Mouse (Mus musculus): ENCODE data around the gene Doc2b.
"Not testable (repeated sequence)": the region's sequence is repeated elsewhere in the genome, so short reads cannot be mapped to it uniquely, and the experiment has no call there.

Gene Doc2b

GRCm38 (mm10) chr11:75735462-75736252 lies 60.2 kb downstream of the Doc2b start:
- DNase-seq (ENCODE audit: low spot score in 2 of 2), result no peak

DNA sequence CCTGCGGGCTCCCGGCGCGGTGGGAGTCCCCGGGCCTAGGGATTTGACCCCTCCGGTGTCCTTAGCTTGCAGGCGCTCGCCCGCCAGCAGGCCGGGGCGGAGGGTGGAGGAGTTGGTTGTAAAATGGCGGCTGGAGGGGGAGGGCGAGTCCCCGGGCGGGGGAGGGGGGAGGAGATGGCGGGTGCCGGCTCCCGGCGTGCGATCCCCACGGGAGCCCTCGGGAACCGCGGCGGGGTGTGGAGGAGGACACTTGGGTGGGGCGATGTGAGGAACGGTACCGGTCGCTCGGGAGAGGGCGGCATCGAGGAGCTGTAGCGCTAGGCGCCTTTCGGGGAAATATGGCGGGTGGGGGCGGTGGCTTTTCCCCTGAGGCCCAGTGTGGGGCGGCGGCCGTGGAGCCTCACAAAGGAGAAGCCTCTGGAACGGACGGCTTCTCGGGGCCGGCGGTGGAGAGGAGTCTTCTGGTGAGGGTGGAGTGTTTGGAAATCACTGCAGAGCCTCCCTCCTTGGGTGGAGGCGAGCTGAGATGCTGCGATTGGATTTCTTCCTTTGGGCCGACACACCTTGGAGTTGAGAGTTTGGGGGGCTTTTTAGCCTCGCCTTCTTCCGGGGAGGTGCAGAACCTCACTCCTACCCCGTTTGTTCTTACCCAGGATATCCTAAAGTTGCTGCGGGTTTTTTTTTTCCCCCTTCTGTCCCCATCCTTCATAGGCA lies 62.5 kb downstream of the Doc2b start:
- peak in 1 of 2 experiments; percentile 38 for DNase-seq (ENCODE audit: low spot score in 2 of 2)

DNA sequence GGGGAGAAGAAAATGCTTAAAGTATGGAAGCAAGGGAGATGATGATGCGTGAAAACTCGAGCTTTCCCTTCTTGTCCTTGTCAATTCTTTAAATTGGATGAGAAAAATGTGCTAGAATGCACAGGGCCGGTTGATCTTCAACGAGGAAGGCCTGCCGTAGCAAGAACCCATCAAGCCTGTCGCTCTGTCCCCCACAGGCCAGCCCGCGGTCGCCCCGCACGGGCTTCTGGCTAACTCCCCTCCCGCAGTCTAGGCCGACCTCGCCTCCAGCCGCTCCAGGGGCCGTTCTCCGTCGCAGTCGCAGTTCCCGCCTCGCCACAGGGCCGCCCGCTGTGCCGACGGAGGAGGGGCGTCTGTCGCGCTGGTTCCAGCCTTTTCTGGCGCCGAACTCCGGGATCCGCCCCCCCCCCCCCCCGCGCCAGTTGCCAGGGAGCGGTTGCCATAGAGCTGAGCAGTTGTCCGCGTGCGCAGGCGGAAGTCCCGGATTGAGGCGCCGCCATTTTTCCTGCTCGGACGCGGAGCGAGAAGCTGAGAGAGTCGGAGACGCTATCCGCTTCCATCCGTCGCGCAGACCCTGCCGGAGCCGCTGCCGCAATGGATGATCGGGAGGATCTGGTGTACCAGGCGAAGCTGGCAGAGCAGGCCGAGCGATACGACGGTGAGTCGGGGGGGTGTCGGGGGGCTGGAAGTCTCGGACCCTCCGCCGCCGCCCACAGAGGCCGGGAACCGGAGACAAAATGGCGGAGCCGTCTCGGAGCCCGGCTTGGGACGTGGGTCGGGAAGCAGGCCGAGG lies 63.2 kb downstream of the Doc2b start, which contains the start of gene Ywhae:
Gene Ywhae (plus strand): TSS at position 436 of the 793 bp plus-strand sequence.
- DNase-seq (ENCODE audit: low spot score in 2 of 2), result peak; percentile 85 to 90

DNA sequence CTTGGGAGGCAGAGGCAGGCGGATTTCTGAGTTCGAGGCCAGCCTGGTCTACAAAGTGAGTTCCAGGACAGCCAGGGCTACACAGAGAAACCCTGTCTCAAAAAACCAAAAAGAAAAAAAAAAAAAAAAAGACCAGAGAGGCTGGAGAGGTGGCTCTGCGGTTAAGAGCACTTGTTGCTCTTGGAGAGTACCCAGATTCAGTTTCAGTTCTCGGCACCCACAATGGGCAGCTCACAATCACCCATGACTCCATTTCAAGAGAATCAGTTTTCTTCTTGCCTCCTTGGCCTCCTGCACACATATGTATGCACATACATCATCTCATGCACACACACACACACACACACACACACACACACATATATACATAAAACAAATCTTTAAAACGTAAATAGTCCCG lies 68.2 kb downstream of the Doc2b start:
- not testable (repeated sequence) for DNase-seq (ENCODE audit: low spot score in 2 of 2)

GRCm38 (mm10) chr11:75727168-75727567 lies 68.7 kb downstream of the Doc2b start:
- no peak for DNase-seq (ENCODE audit: low spot score in 2 of 2)

DNA sequence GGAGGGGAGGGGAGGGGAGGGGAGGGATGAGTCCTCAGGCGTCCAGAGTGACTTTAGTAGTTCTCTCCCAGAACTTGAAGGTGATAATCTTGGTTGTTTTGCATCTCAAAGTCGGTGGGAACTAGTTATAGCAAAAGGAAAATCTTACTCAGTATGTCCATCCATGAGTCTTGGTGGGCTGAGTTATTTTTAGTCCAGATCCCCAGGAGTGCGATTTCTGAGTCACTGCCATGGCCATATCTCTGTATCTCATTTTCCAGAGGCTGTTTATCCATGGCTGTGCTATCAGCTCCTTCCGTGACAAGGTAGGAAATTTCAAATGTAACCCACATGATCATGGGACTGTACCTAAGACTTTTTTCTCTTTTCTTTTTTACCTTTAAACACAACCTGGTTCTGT lies 73.5 kb downstream of the Doc2b start:
- DNase-seq (ENCODE audit: low spot score in 2 of 2), result no peak
